Mouse (Mus musculus): ENCODE measurements around the gene Olfr854. TPM values are rescaled to one million over a fixed set of nuclear protein-coding genes. Genes with fewer than 3 reads are reported as not detected.

Gene Olfr854
- not detected in 2 replicates for polyA plus RNA-seq (2015; fragmentation: Nextera tagmentation; extraction: Ambion mirVana)

- H3K4me2 ChIP-seq: no peak within 1 kb of the TSS
- H3K9me3 ChIP-seq: peaks cover 6% of the 10 kb centered on the region
- WGBS: 75% methylated on average over 1 of the region's 1 CpGs
- no peak for ATAC-seq (ENCODE audit: low read depth)
- no peak within 1 kb of the TSS for H3K4me3 ChIP-seq
- no peak within 1 kb of the TSS for H3K27ac ChIP-seq (replicated peaks)
- no peaks in the 10 kb centered on the region for H3K36me3 ChIP-seq
- no peak within 1 kb of the TSS for H3K9ac ChIP-seq
- no peaks in the 10 kb centered on the region for H3K4me1 ChIP-seq (replicated peaks)
- H3K27me3 ChIP-seq: no peaks in the 10 kb centered on the region
Measured at GRCm38 (mm10) chr9:19567282-19567681, at the start of gene Olfr854. Gene Olfr854 (minus strand): TSS chr9:19567382.

DNA sequence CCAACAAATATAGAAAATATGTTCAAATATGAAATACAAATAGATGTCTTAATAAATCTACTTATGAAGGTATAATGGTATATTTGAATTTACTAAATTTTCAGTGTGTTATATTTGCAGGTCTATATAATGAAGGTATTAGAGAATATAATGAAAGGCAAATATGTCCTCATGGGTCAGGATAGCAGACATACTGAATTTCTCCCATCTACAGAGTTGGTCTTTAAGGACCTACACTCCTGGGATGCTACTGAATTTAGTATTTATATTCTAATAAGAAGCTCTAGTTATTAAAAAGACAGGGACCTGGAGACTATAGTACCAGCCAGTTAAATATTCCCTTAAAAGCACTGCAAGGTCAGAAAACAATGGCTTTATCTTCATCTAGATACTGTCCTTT, 15.1 kb upstream of the Olfr854 start, which contains the start of gene Olfr855:
Gene Olfr855 (plus strand): TSS at position 301 of the 400 bp plus-strand sequence.
- H3K4me2 ChIP-seq: no peak within 1 kb of the TSS
- ATAC-seq (ENCODE audit: low read depth): no peak

GRCm38 (mm10) chr9:19540976-19541375, 26.2 kb downstream of the Olfr854 start, which contains the start of gene Olfr853:
Gene Olfr853 (minus strand): TSS chr9:19541076.
- H3K27ac ChIP-seq (replicated peaks): no peak within 1 kb of the TSS
- ATAC-seq (ENCODE audit: low read depth): no peak
- WGBS: 81% methylated on average over 1 of the region's 1 CpGs

More for the DNA sequence above, 15.1 kb upstream of the Olfr854 start, which contains the start of gene Olfr855:
- no peak within 1 kb of the TSS for H3K9ac ChIP-seq
- H3K36me3 ChIP-seq: no peaks in the 10 kb centered on the region
- H3K27me3 ChIP-seq: no peaks in the 10 kb centered on the region
- no peaks in the 10 kb centered on the region for H3K4me1 ChIP-seq (replicated peaks)
- no peak within 1 kb of the TSS for H3K4me3 ChIP-seq
- no peak within 1 kb of the TSS for H3K27ac ChIP-seq (replicated peaks)
- 0 out of 2 replicates have a peak, but pooled peaks cover 3% of the 10 kb centered on the region for H3K9me3 ChIP-seq

More at GRCm38 (mm10) chr9:19540976-19541375, 26.2 kb downstream of the Olfr854 start, which contains the start of gene Olfr853:
- no peak within 1 kb of the TSS for H3K4me3 ChIP-seq
- peaks cover 19% of the 10 kb centered on the region; the same call in 1 of the 2 replicates for H3K9me3 ChIP-seq
- no peaks in the 10 kb centered on the region for H3K4me1 ChIP-seq (replicated peaks)
- no peaks in the 10 kb centered on the region for H3K36me3 ChIP-seq
- no peak within 1 kb of the TSS for H3K4me2 ChIP-seq
- H3K9ac ChIP-seq: no peak within 1 kb of the TSS
- H3K27me3 ChIP-seq: no peaks in the 10 kb centered on the region

Other genes with a start within 250 kb of the Olfr854 start
- not detected in 2 replicates for gene Olfr845, start 230.9 kb downstream of the Olfr854 start, polyA plus RNA-seq (2015; fragmentation: Nextera tagmentation; extraction: Ambion mirVana)
- not detected in 2 replicates for gene Olfr846, start 203.4 kb downstream of the Olfr854 start, polyA plus RNA-seq (2015; fragmentation: Nextera tagmentation; extraction: Ambion mirVana)
- not detected in 2 replicates for gene Olfr847, start 188.7 kb downstream of the Olfr854 start, polyA plus RNA-seq (2015; fragmentation: Nextera tagmentation; extraction: Ambion mirVana)
- gene Olfr849, start 127.1 kb downstream of the Olfr854 start, polyA plus RNA-seq (2015; fragmentation: Nextera tagmentation; extraction: Ambion mirVana): not detected in 2 replicates
- gene Olfr850, start 89.1 kb downstream of the Olfr854 start, polyA plus RNA-seq (2015; fragmentation: Nextera tagmentation; extraction: Ambion mirVana): not detected in 2 replicates
- not detected in 2 replicates for gene Olfr851, start 74.1 kb downstream of the Olfr854 start, polyA plus RNA-seq (2015; fragmentation: Nextera tagmentation; extraction: Ambion mirVana)
- gene Olfr853, start 26.3 kb downstream of the Olfr854 start, polyA plus RNA-seq (2015; fragmentation: Nextera tagmentation; extraction: Ambion mirVana): not detected in 2 replicates
- not detected in 2 replicates for gene Olfr855, start 15.2 kb upstream of the Olfr854 start, polyA plus RNA-seq (2015; fragmentation: Nextera tagmentation; extraction: Ambion mirVana)
- 36.8 and 37.5 TPM in 2 replicates for gene Zfp317, start 54.7 kb upstream of the Olfr854 start, polyA plus RNA-seq (2015; fragmentation: Nextera tagmentation; extraction: Ambion mirVana)
- not detected in 2 replicates for gene Olfr857, start 142.1 kb upstream of the Olfr854 start, polyA plus RNA-seq (2015; fragmentation: Nextera tagmentation; extraction: Ambion mirVana)
- gene Olfr58, start 212.9 kb upstream of the Olfr854 start, polyA plus RNA-seq (2015; fragmentation: Nextera tagmentation; extraction: Ambion mirVana): not detected in 2 replicates
- gene Olfr859, start 237.5 kb upstream of the Olfr854 start, polyA plus RNA-seq (2015; fragmentation: Nextera tagmentation; extraction: Ambion mirVana): not detected in 2 replicates

All from neural tube, embryonic 13.5 days (tissue).